Mouse (Mus musculus) MEL (cell line): Measurements from ENCODE around the gene Atp8b5. TPM values are rescaled to one million over a fixed set of nuclear protein-coding genes. Genes with fewer than 3 reads are reported as not detected.

Experiments
- DNase-seq: peaks from one replicate; pipeline ENCODE4 v3.0.0; 2011; ENCODE audit warnings: low read depth, low spot score
- H3K27ac ChIP-seq: 2 replicates; pipeline ENCODE4 v1.5.1; 2012; ENCODE audit warnings: low read depth, mild to moderate bottlenecking, control low read depth, low read length, moderate library complexity; ENCODE audit not compliant: control insufficient read depth
- H3K27me3 ChIP-seq, 2 experiments: fragments of 150-350 bp in 1 of 2; sonication (generic) in 1 of 2; 2 replicates each; pipeline ENCODE4 v1.6.1; 2012; ENCODE audit warnings: low read length in 2 of 2, mild to moderate bottlenecking in 2 of 2, improper control_type of control experiment in 1 of 2, moderate library complexity in 1 of 2; ENCODE audit not compliant: insufficient read depth in 2 of 2, control insufficient read depth in 1 of 2
- H3K36me3 ChIP-seq, 2 experiments: 2 replicates each; pipeline ENCODE4 v1.6.1; 2012 to 2014; ENCODE audit warnings: low read length in 2 of 2, improper control_type of control experiment in 1 of 2, inconsistent platforms in 1 of 2, mild to moderate bottlenecking in 1 of 2; ENCODE audit not compliant: insufficient read depth in 2 of 2, control insufficient read depth in 1 of 2
- H3K4me1 ChIP-seq, 2 experiments: fragments of 150-350 bp in 1 of 2; sonication (generic) in 1 of 2; 2 replicates each; pipeline ENCODE4 v1.6.1; 2012; ENCODE audit warnings: low read length in 2 of 2, improper control_type of control experiment in 1 of 2, mild to moderate bottlenecking in 1 of 2; ENCODE audit not compliant: insufficient read depth in 2 of 2, control insufficient read depth in 1 of 2
- H3K4me3 ChIP-seq, 2 experiments: fragments of 150-350 bp in 1 of 2; sonication (generic) in 1 of 2; 2 replicates each; pipeline ENCODE4 v1.5.1; 2012; ENCODE audit warnings: low read depth in 2 of 2, low read length in 2 of 2, mild to moderate bottlenecking in 2 of 2, moderate library complexity in 2 of 2, control low read depth in 1 of 2, improper control_type of control experiment in 1 of 2; ENCODE audit not compliant: control insufficient read depth in 1 of 2, insufficient read depth in 1 of 2
- H3K79me2 ChIP-seq: 2 replicates; pipeline ENCODE4 v1.6.1; 2012; ENCODE audit warnings: mild to moderate bottlenecking, low read length, moderate library complexity; ENCODE audit not compliant: control insufficient read depth, poor library complexity, insufficient read depth
- H3K9ac ChIP-seq: 2 replicates; pipeline ENCODE4 v1.6.1; 2012; ENCODE audit warnings: low read depth, mild to moderate bottlenecking, control low read depth, low read length, moderate library complexity; ENCODE audit not compliant: control insufficient read depth, poor library complexity, severe bottlenecking
- H3K9me3 ChIP-seq: fragments of 150-350 bp; sonication (generic); replicated peaks from 2 replicates; pipeline ENCODE4 v1.6.1; 2012; ENCODE audit warnings: mild to moderate bottlenecking, low read length, improper control_type of control experiment, moderate library complexity; ENCODE audit not compliant: insufficient read depth
- CTCF ChIP-seq, 3 experiments: IDR thresholded peaks in 2 of 3; conservative IDR thresholded peaks in 1 of 3; 2 replicates each; pipeline ENCODE4 v1.5.1; 2011 to 2012; ENCODE audit warnings: low read length in 3 of 3, low read depth in 2 of 3, mild to moderate bottlenecking in 2 of 3, improper control_type of control experiment in 1 of 3, inconsistent platforms in 1 of 3, mixed read lengths in 1 of 3, moderate library complexity in 1 of 3; ENCODE audit not compliant: control insufficient read depth in 1 of 3, insufficient read depth in 1 of 3, poor library complexity in 1 of 3, severe bottlenecking in 1 of 3
- E2F4 ChIP-seq: IDR thresholded peaks from 2 replicates; pipeline ENCODE4 v1.6.1; 2011; ENCODE audit warnings: low read depth, low read length, improper control_type of control experiment, borderline replicate concordance
- EP300 ChIP-seq, 2 experiments: IDR thresholded peaks; 2 replicates each; pipeline ENCODE4 v1.6.1; 2011; ENCODE audit warnings: improper control_type of control experiment in 2 of 2, low read length in 2 of 2, low read depth in 1 of 2, mild to moderate bottlenecking in 1 of 2
- GABPA ChIP-seq: IDR thresholded peaks from 2 replicates; pipeline ENCODE4 v1.6.1; 2012; ENCODE audit warnings: low read depth, mild to moderate bottlenecking, inconsistent platforms, low read length, improper control_type of control experiment, moderate library complexity
- GATA1 ChIP-seq: IDR thresholded peaks from 2 replicates; pipeline ENCODE4 v1.6.1; 2011; ENCODE audit warnings: low read depth, low read length, improper control_type of control experiment
- JUND ChIP-seq: IDR thresholded peaks from 2 replicates; pipeline ENCODE4 v1.6.1; 2011; ENCODE audit warnings: low read depth, mild to moderate bottlenecking, improper control_type of control experiment, low read length
- KAT2A ChIP-seq: conservative IDR thresholded peaks from 2 replicates; pipeline ENCODE4 v1.6.1; 2012; ENCODE audit warnings: low read depth, low read length, improper control_type of control experiment, inconsistent platforms
- MEF2A ChIP-seq: IDR thresholded peaks from 2 replicates; pipeline ENCODE4 v1.6.1; 2014; ENCODE audit warnings: low read depth, mild to moderate bottlenecking, inconsistent platforms, low read length, improper control_type of control experiment; ENCODE audit not compliant: poor library complexity, insufficient replicate concordance, severe bottlenecking; ENCODE audit errors: extremely low read depth
- MYB ChIP-seq: IDR thresholded peaks from 2 replicates; pipeline ENCODE4 v1.6.1; 2011; ENCODE audit warnings: mild to moderate bottlenecking, low read depth, low read length, improper control_type of control experiment
- MYC ChIP-seq: IDR thresholded peaks from 2 replicates; pipeline ENCODE4 v1.6.1; 2011; ENCODE audit warnings: low read depth, mild to moderate bottlenecking, low read length, improper control_type of control experiment, moderate library complexity
- NELFE ChIP-seq: IDR thresholded peaks from 2 replicates; pipeline ENCODE4 v1.6.1; 2011; ENCODE audit warnings: low read depth, low read length, improper control_type of control experiment
- NRF1 ChIP-seq: IDR thresholded peaks from 2 replicates; pipeline ENCODE4 v1.6.1; 2014; ENCODE audit warnings: low read depth, mild to moderate bottlenecking, inconsistent platforms, low read length, improper control_type of control experiment, moderate library complexity; ENCODE audit not compliant: poor library complexity, insufficient read depth, severe bottlenecking
- POLR2A ChIP-seq, 2 experiments: IDR thresholded peaks; 2 replicates each; pipeline ENCODE4 v1.6.1; 2011 to 2012; ENCODE audit warnings: low read length in 2 of 2, mild to moderate bottlenecking in 2 of 2, control low read depth in 1 of 2, improper control_type of control experiment in 1 of 2, low read depth in 1 of 2, moderate library complexity in 1 of 2; ENCODE audit not compliant: control insufficient read depth in 1 of 2, insufficient read depth in 1 of 2, poor library complexity in 1 of 2
- POLR2AphosphoS2 ChIP-seq: IDR thresholded peaks from 2 replicates; pipeline ENCODE4 v1.6.1; 2011; ENCODE audit warnings: low read length, improper control_type of control experiment
- RCOR1 ChIP-seq: IDR thresholded peaks from 2 replicates; pipeline ENCODE4 v1.6.1; 2012; ENCODE audit warnings: low read depth, mild to moderate bottlenecking, inconsistent platforms, low read length, improper control_type of control experiment
- SIN3A ChIP-seq: IDR thresholded peaks from 2 replicates; pipeline ENCODE4 v1.6.1; 2012; ENCODE audit warnings: low read length, improper control_type of control experiment, inconsistent platforms
- TAL1 ChIP-seq: IDR thresholded peaks from 2 replicates; pipeline ENCODE4 v1.6.1; 2012; ENCODE audit warnings: mild to moderate bottlenecking, inconsistent platforms, low read length, moderate library complexity, mixed read lengths
- TCF12 ChIP-seq: IDR thresholded peaks from 2 replicates; pipeline ENCODE4 v1.6.1; 2014; ENCODE audit warnings: low read depth, mild to moderate bottlenecking, inconsistent platforms, low read length, improper control_type of control experiment, moderate library complexity
- ZKSCAN1 ChIP-seq: IDR thresholded peaks from 2 replicates; pipeline ENCODE4 v1.6.1; 2012; ENCODE audit warnings: low read depth, mild to moderate bottlenecking, inconsistent platforms, low read length, improper control_type of control experiment, moderate library complexity
- ZMIZ1 ChIP-seq: IDR thresholded peaks from 2 replicates; pipeline ENCODE4 v1.6.1; 2012; ENCODE audit warnings: low read depth, mild to moderate bottlenecking, inconsistent platforms, low read length, improper control_type of control experiment, moderate library complexity
- ZNF384 ChIP-seq: IDR thresholded peaks from 2 replicates; pipeline ENCODE4 v1.6.1; 2012; ENCODE audit warnings: low read depth, mild to moderate bottlenecking, inconsistent platforms, low read length, improper control_type of control experiment
- polyA plus RNA-seq, 2 experiments: library from polyadenylated mRNA; stranded (reverse) in 1 of 2; unstranded in 1 of 2; fragments of >175 nt in 1 of 2; fragments of >200 nt in 1 of 2; gene quantifications; 2 replicates each; pipeline versions ENCODE4 v1.2.1 to v1.2.4; 2012; ENCODE audit warnings: low replicate concordance in 2 of 2, low read depth in 1 of 2; ENCODE audit not compliant: insufficient read length in 2 of 2, insufficient read depth in 1 of 2, missing spikeins in 1 of 2
- total RNA-seq: library from RNA; depleted of rRNA; stranded (reverse); fragments of 300-350 nt; gene quantifications from 2 replicates; pipeline ENCODE4 v1.2.3, GENCODE M21; 2012

Gene Atp8b5
- total and polyA plus RNA-seq, 3 experiments = 4.9 to 5.0 TPM; not detected in 1

DNA sequence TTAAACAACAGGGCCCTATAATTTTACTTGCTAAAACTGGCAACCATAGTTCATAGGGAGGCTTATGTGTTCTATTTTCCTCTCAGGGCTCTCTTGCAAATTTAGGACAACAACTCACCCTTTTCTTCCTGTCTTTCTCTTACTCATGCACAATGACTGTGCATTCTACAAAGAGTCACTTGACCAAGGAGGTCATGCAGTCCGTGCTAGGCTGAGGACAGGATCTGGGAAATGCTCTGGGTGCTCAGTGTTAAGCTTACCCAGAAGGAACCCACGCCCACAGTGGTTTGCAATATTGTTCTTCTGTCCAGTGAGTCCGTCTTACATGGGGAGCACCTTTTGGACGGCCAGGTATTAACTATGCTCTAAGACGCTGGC is 117.1 kb downstream of the Atp8b5 start:
- Histone ChIP-seq H3K27ac (peak overlapping the region; percentile 55), H3K36me3 (peaks cover 0 to 14% of the 10 kb centered on the region in 2 experiments; a peak in 2 of 4 replicates), H3K9ac (peak overlapping the region; percentile 34), H3K9me3 (no peaks in the 10 kb centered on the region), H3K4me3 (peak overlapping the region; percentile 44 to 94), H3K4me1 (peaks cover 6 to 17% of the 10 kb centered on the region in 2 experiments), H3K79me2 (0 out of 2 replicates have a peak, but pooled peaks cover 1% of the 10 kb centered on the region), H3K27me3 (no peaks in the 10 kb centered on the region)
- no peak for TF ChIP-seq E2F4
- no peak for TF ChIP-seq POLR2A (IDR thresholded peaks at IDR 0.05; ENCODE audit: control insufficient read depth in 1 of 2, insufficient read depth in 1 of 2, low read depth in 1 of 2, low read length in 2 of 2, poor library complexity in 1 of 2)
- TF ChIP-seq NRF1 = no peak
- TF ChIP-seq MYC = no peak
- no peak for TF ChIP-seq NELFE
- no peak for TF ChIP-seq KAT2A
- TF ChIP-seq ZMIZ1 = no peak
- TF ChIP-seq MEF2A = no peak
- TF ChIP-seq MYB = no peak
- DNase-seq = peak; percentile 49

DNA sequence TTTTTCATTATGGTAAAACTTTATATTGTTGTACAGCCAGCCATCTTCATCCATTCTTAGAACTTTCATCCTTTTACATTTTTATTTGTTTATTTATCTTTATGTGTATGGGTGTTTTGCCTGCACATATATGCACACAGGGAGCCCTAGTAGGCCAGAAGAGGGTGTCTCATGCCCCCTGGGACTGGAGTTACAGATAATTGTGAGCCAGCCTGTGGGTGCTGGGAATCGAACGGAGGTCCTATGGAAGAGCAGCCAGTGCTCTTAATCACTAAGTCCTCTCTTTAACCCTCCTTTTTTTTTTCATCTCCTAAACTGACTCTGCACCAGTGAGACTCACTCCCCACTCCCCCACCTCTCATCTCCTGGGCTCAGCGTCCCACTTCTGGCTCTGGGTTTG is 117.6 kb downstream of the Atp8b5 start:
- Histone ChIP-seq H3K36me3 (peaks cover 0 to 14% of the 10 kb centered on the region in 2 experiments; a peak in 2 of 4 replicates), H3K9me3 (no peaks in the 10 kb centered on the region), H3K27me3 (no peaks in the 10 kb centered on the region), H3K4me1 (peaks cover 6 to 17% of the 10 kb centered on the region in 2 experiments), H3K4me3 (peak overlapping the region; percentile 8 to 94; a peak in 2 of 4 replicates), H3K9ac (peak overlapping the region; percentile 17; the same call in 1 of the 2 replicates), H3K27ac (peak overlapping the region; percentile 55), H3K79me2 (0 out of 2 replicates have a peak, but pooled peaks cover 1% of the 10 kb centered on the region)
- peak; percentile 51 for DNase-seq
- TF ChIP-seq GABPA (no peak), TAL1 (0 out of 2 replicates have a peak, but pooled peaks have one; percentile 4)
- TF ChIP-seq, all 39 proteins: peak for 1

DNA sequence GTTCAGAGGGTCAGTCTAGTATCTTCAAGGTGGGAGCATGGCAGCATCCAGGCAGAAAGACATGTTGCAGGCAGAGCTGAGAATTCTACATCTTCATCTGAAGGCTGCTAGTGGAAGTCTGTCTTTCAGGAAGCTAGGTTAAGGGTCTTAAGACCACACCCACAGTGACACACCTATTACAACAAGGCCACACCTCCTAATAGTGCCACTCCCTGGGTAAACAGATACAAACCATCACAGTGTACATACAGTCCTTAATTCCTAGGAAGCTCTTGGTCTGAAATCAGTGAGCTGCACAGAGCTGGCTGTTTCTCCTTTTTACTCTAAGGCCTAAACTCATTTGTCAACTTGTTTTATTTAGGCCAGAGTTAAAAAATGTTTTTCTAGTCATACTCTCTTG is 120.0 kb downstream of the Atp8b5 start:
- Histone ChIP-seq H3K9ac (no peak overlapping the region), H3K79me2 (0 out of 2 replicates have a peak, but pooled peaks cover 1% of the 10 kb centered on the region), H3K27me3 (no peaks in the 10 kb centered on the region), H3K4me3 (no peak overlapping the region), H3K4me1 (peaks cover 6 to 17% of the 10 kb centered on the region in 2 experiments), H3K27ac (no peak overlapping the region), H3K9me3 (no peaks in the 10 kb centered on the region), H3K36me3 (peaks cover 0 to 14% of the 10 kb centered on the region in 2 experiments; a peak in 2 of 4 replicates)
- DNase-seq = peak; percentile 29
- no peak for TF ChIP-seq TCF12
- TF ChIP-seq E2F4 = no peak
- no peak for TF ChIP-seq RCOR1
- TF ChIP-seq CTCF (IDR thresholded peaks at IDR 0.05 in 2 of 3, conservative IDR thresholded peaks at IDR 0.05 in 1 of 3; ENCODE audit: control insufficient read depth in 1 of 3, insufficient read depth in 1 of 3, low read depth in 2 of 3, low read length in 3 of 3, poor library complexity in 1 of 3, severe bottlenecking in 1 of 3) = no peak
- no peak for TF ChIP-seq EP300 (IDR thresholded peaks at IDR 0.05; ENCODE audit: low read depth in 1 of 2, low read length in 2 of 2)
- TF ChIP-seq ZKSCAN1 = no peak
- TF ChIP-seq ZNF384 = no peak
- no peak for TF ChIP-seq NELFE
- TF ChIP-seq GATA1 = no peak
- no peak for TF ChIP-seq JUND
- TF ChIP-seq SIN3A = no peak
- no peak for TF ChIP-seq NRF1
- no peak for TF ChIP-seq POLR2AphosphoS2
- TF ChIP-seq, all 39 proteins: peak for 0
